Mouse (Mus musculus): ENCODE data around the gene Pdcd11.

- TF ChIP-seq CTCF (IDR thresholded peaks at IDR 0.05; ENCODE audit: extremely low read depth, insufficient read depth, low read length) (no peak), POLR2A (IDR thresholded peaks at IDR 0.05; ENCODE audit: extremely low read depth, insufficient read depth, low read length) (no peak)
These were observed 72.7 kb downstream of the Pdcd11 start for GRCm38 (mm10) chr19:47163176-47163744.
